Mouse (Mus musculus) embryonic fibroblast, embryonic 13.5 days (primary cell): Measurements from ENCODE around the gene Mylk4.

ENCODE experiments used
- CTCF ChIP-seq: IDR thresholded peaks from 2 replicates; pipeline ENCODE4 v1.5.1; 2011; ENCODE audit warnings: mild to moderate bottlenecking, control low read depth, low read length, moderate library complexity, borderline replicate concordance; ENCODE audit not compliant: insufficient read depth
- POLR2A ChIP-seq: IDR thresholded peaks from 2 replicates; pipeline ENCODE4 v1.6.1; 2011; ENCODE audit warnings: low read depth, mild to moderate bottlenecking, control low read depth, low read length, moderate library complexity

GRCm38 (mm10) chr13:32721717-32722116, 62.0 kb downstream of the Mylk4 start:
- TF ChIP-seq CTCF (no peak), POLR2A (no peak)
